In genomic region chr2:68471759-68472550, GRCm38 (mm10) we compare ENCODE assay signal across 8 mouse cellular contexts. TPM values are rescaled to one million over a fixed set of nuclear protein-coding genes. Genes with fewer than 3 reads are reported as not detected.
A peak's percentile ranks its signal among the peaks of the same experiment; 100 is the strongest.
DNase-seq lines count a peak whose midpoint lies in the region; ATAC-seq and TF ChIP-seq lines count a peak whose summit lies in the region.

Stk39 (minus strand) TSS chr2:68472268.

- ATAC-seq in heart, embryonic 12.5 days (ENCODE audit: insufficient number of reproducible peaks, low FRiP score), result peak; percentile 84
- ATAC-seq in kidney, embryonic 15.5 days (replicated peaks; ENCODE audit: low FRiP score), result peak; percentile 87
- peak; percentile 89 for ATAC-seq in stomach, postnatal 0 days (ENCODE audit: low FRiP score, low TSS enrichment)

- peak within 1 kb of the TSS; percentile 77 for H3ac ChIP-seq in C2C12 (ENCODE audit: control insufficient read depth, insufficient read length, low read depth)

- TF ChIP-seq EP300 in stomach, postnatal 0 days (optimal IDR thresholded peaks at IDR 0.05), result no peak

- under 1% methylated on average over 99 of the region's 99 CpGs for WGBS in bone marrow, adult 2 months
- WGBS in heart, embryonic 12.5 days, result under 1% methylated on average over 77 of the region's 99 CpGs
- WGBS in kidney, embryonic 15.5 days, result under 1% methylated on average over 52 of the region's 99 CpGs
- under 1% methylated on average over 84 of the region's 99 CpGs for WGBS in liver, adult 2 months
- under 1% methylated on average over 69 of the region's 99 CpGs for WGBS in stomach, postnatal 0 days

- no peak within 1 kb of the TSS; the same call in 1 of the 2 replicates for H3K27ac ChIP-seq in bone marrow, adult 2 months (ENCODE audit: control insufficient read depth, insufficient read depth, low read depth, low read length, poor library complexity)
- 0 out of 2 replicates have a peak within 1 kb of the TSS, but pooled peaks have one; percentile 8 for H3K27ac ChIP-seq in embryonic fibroblast, embryonic 13.5 days (ENCODE audit: insufficient read depth, low read length)
- H3K27ac ChIP-seq in heart, embryonic 12.5 days (ENCODE audit: poor library complexity, severe bottlenecking), result peak within 1 kb of the TSS; percentile 98
- H3K27ac ChIP-seq in kidney, embryonic 15.5 days, result peak within 1 kb of the TSS; percentile 96
- H3K27ac ChIP-seq in liver, adult 2 months (replicated peaks; ENCODE audit: insufficient read depth, low read depth, low read length), result peak within 1 kb of the TSS; percentile 58
- H3K27ac ChIP-seq in stomach, postnatal 0 days (replicated peaks), result peak within 1 kb of the TSS; percentile 93

- no peak for TF ChIP-seq POLR2A in bone marrow, adult 2 months (IDR thresholded peaks at IDR 0.05; ENCODE audit: borderline replicate concordance, control insufficient read depth, low read depth, low read length)
- TF ChIP-seq POLR2A in embryonic fibroblast, embryonic 13.5 days (IDR thresholded peaks at IDR 0.05; ENCODE audit: low read depth, low read length), result peak; percentile 54
- TF ChIP-seq POLR2A in liver, adult 2 months (IDR thresholded peaks at IDR 0.05; ENCODE audit: extremely low read depth, insufficient read depth, low read length), result no peak

- H3K79me2 ChIP-seq in C2C12 (ENCODE audit: control insufficient read depth, insufficient read depth), result no peaks in the 10 kb centered on the region
- no peaks in the 10 kb centered on the region for H3K79me2 ChIP-seq in liver, adult 2 months (ENCODE audit: control insufficient read depth, insufficient read depth, low read length)

- peak within 1 kb of the TSS; percentile 46 for H3K4me3 ChIP-seq in C2C12 (ENCODE audit: insufficient read depth, poor library complexity, severe bottlenecking)
- peak within 1 kb of the TSS; percentile 34 for H3K4me3 ChIP-seq in bone marrow, adult 2 months (replicated peaks; ENCODE audit: control insufficient read depth, low read depth, low read length)
- peak within 1 kb of the TSS; percentile 89 for H3K4me3 ChIP-seq in embryonic fibroblast, embryonic 13.5 days (ENCODE audit: insufficient read depth, low read length)
- peak within 1 kb of the TSS; percentile 98 for H3K4me3 ChIP-seq in heart, embryonic 12.5 days
- H3K4me3 ChIP-seq in kidney, embryonic 15.5 days (replicated peaks), result peak within 1 kb of the TSS; percentile 91
- H3K4me3 ChIP-seq in liver, adult 2 months (ENCODE audit: insufficient read depth, low read depth, low read length), result peak within 1 kb of the TSS; percentile 89
- peak within 1 kb of the TSS; percentile 89 for H3K4me3 ChIP-seq in stomach, postnatal 0 days (ENCODE audit: low read depth, low read length)

- peak within 1 kb of the TSS; percentile 74 for H3K4me2 ChIP-seq in heart, embryonic 12.5 days
- peak within 1 kb of the TSS; percentile 92 for H3K4me2 ChIP-seq in kidney, embryonic 15.5 days
- peak within 1 kb of the TSS; percentile 83 for H3K4me2 ChIP-seq in stomach, postnatal 0 days (replicated peaks; ENCODE audit: low read depth)

- no peaks in the 10 kb centered on the region for H3K4me1 ChIP-seq in bone marrow, adult 2 months (ENCODE audit: control insufficient read depth, insufficient read depth, low read length)
- peaks cover 4% of the 10 kb centered on the region; the same call in 1 of the 2 replicates for H3K4me1 ChIP-seq in embryonic fibroblast, embryonic 13.5 days (ENCODE audit: control insufficient read depth, insufficient read depth, low read length)
- H3K4me1 ChIP-seq in heart, embryonic 12.5 days (replicated peaks), result peaks cover 27% of the 10 kb centered on the region
- peaks cover 36% of the 10 kb centered on the region for H3K4me1 ChIP-seq in kidney, embryonic 15.5 days
- peaks cover 2% of the 10 kb centered on the region; the same call in 1 of the 2 replicates for H3K4me1 ChIP-seq in liver, adult 2 months (ENCODE audit: control insufficient read depth, insufficient read depth, low read length)
- no peaks in the 10 kb centered on the region for H3K4me1 ChIP-seq in stomach, postnatal 0 days (replicated peaks; ENCODE audit: control insufficient read depth, insufficient read depth)

- H3K36me3 ChIP-seq in C2C12 (ENCODE audit: control insufficient read depth, insufficient read depth), result no peaks in the 10 kb centered on the region
- H3K36me3 ChIP-seq in heart, embryonic 12.5 days, result no peaks in the 10 kb centered on the region
- no peaks in the 10 kb centered on the region for H3K36me3 ChIP-seq in kidney, embryonic 15.5 days
- no peaks in the 10 kb centered on the region for H3K36me3 ChIP-seq in liver, adult 2 months (ENCODE audit: control insufficient read depth, insufficient read depth, low read length)
- no peaks in the 10 kb centered on the region for H3K36me3 ChIP-seq in stomach, postnatal 0 days (ENCODE audit: control insufficient read depth, insufficient read depth, low read length)

- TF ChIP-seq CTCF in C2C12 (IDR thresholded peaks at IDR 0.05; ENCODE audit: control insufficient read depth, insufficient read depth, insufficient read length), result no peak
- no peak for TF ChIP-seq CTCF in bone marrow, adult 2 months (IDR thresholded peaks at IDR 0.05; ENCODE audit: control insufficient read depth, insufficient read depth, low read length)
- TF ChIP-seq CTCF in embryonic fibroblast, embryonic 13.5 days (IDR thresholded peaks at IDR 0.05; ENCODE audit: borderline replicate concordance, insufficient read depth, low read length), result no peak
- TF ChIP-seq CTCF in liver, adult 2 months (IDR thresholded peaks at IDR 0.05; ENCODE audit: low read depth, low read length), result no peak
- no peak for TF ChIP-seq CTCF in stomach, postnatal 0 days (IDR thresholded peaks at IDR 0.05; ENCODE audit: low read depth)

- DNase-seq in liver, adult 2 months (ENCODE audit: extremely low read depth, low read depth, low spot score), result peak; percentile 66
- DNase-seq in naive thymus-derived CD4-positive, alpha-beta T cell, adult 2 months (ENCODE audit: low read depth), result peak; percentile 72
- DNase-seq in stomach, postnatal 0 days (ENCODE audit: low spot score), result peak; percentile 86

- H3K27me3 ChIP-seq in C2C12 (ENCODE audit: control insufficient read depth, insufficient read depth, insufficient read length), result peaks cover 3% of the 10 kb centered on the region
- no peaks in the 10 kb centered on the region for H3K27me3 ChIP-seq in heart, embryonic 12.5 days (replicated peaks)
- H3K27me3 ChIP-seq in kidney, embryonic 15.5 days, result 0 out of 2 replicates have a peak, but pooled peaks cover 3% of the 10 kb centered on the region
- no peaks in the 10 kb centered on the region for H3K27me3 ChIP-seq in liver, adult 2 months (ENCODE audit: control insufficient read depth, insufficient read depth, low read length)
- no peaks in the 10 kb centered on the region for H3K27me3 ChIP-seq in stomach, postnatal 0 days (ENCODE audit: control insufficient read depth, insufficient read depth, low read length)

- H3K79me3 ChIP-seq in C2C12 (ENCODE audit: low read depth), result peaks cover 1% of the 10 kb centered on the region

- peak within 1 kb of the TSS; percentile 99 for H3K9ac ChIP-seq in heart, embryonic 12.5 days
- peak within 1 kb of the TSS; percentile 93 for H3K9ac ChIP-seq in kidney, embryonic 15.5 days
- peak within 1 kb of the TSS; percentile 80 for H3K9ac ChIP-seq in liver, adult 2 months (ENCODE audit: low read depth, low read length)
- H3K9ac ChIP-seq in stomach, postnatal 0 days (ENCODE audit: low read length), result peak within 1 kb of the TSS; percentile 86

- no peaks in the 10 kb centered on the region for H3K9me3 ChIP-seq in heart, embryonic 12.5 days (replicated peaks)
- no peaks in the 10 kb centered on the region for H3K9me3 ChIP-seq in kidney, embryonic 15.5 days (replicated peaks)
- H3K9me3 ChIP-seq in stomach, postnatal 0 days (ENCODE audit: control insufficient read depth, low read length), result no peaks in the 10 kb centered on the region

TF ChIP-seq in C2C12, 6 proteins besides CTCF, POLR2A, EP300 and RAD21:
- no peak for TF ChIP-seq CEBPB (IDR thresholded peaks at IDR 0.05; ENCODE audit: low read depth)
- TF ChIP-seq MYOG (IDR thresholded peaks at IDR 0.05; ENCODE audit: control insufficient read depth, extremely low read depth, insufficient read length), result no peak
- TF ChIP-seq MAX (IDR thresholded peaks at IDR 0.05), result no peak
- no peak for TF ChIP-seq MYOD1 (IDR thresholded peaks at IDR 0.05; ENCODE audit: control insufficient read depth, insufficient read length, low read depth)
- TF ChIP-seq FOSL1 (IDR thresholded peaks at IDR 0.05; ENCODE audit: insufficient read depth, low read length, poor library complexity, severe bottlenecking), result no peak
- TF ChIP-seq USF1 (IDR thresholded peaks at IDR 0.05; ENCODE audit: low read depth), result no peak

RNA-seq across cellular contexts. Expression of gene Stk39, which starts in this region (rescaled TPM):
- 11.3 TPM for polyA plus RNA-seq in C2C12 (2012; fragmentation: generic; extraction: Trizol)
- 1.8 and 2.1 TPM in 2 replicates for polyA plus RNA-seq in bone marrow, adult 2 months (2011; ENCODE audit: insufficient read depth, insufficient read length, low replicate concordance, missing spikeins)
- 26.3 and 26.4 TPM in 2 replicates for polyA plus RNA-seq in embryonic fibroblast, embryonic 13.5 days (2011; ENCODE audit: insufficient read length, low read depth, missing spikeins)
- 75.5 and 77.2 TPM in 2 replicates for polyA plus RNA-seq in heart, embryonic 12.5 days (2016; fragmentation: Nextera tagmentation; extraction: Ambion mirVana)
- polyA plus RNA-seq in kidney, embryonic 15.5 days (2015; fragmentation: Nextera tagmentation; extraction: Ambion mirVana), result 19.9 and 20.0 TPM in 2 replicates
- total RNA-seq in liver, adult 2 months (2014; rRNA removed), result 1.7 and 1.9 TPM in 2 replicates
- polyA plus RNA-seq in liver, adult 2 months (2012; rRNA removed), result 0.54 and 0.66 TPM in 2 replicates
- polyA plus RNA-seq in stomach, postnatal 0 days (2015; fragmentation: Nextera tagmentation; extraction: Ambion mirVana), result 20.9 and 23.6 TPM in 2 replicates

Comparison
In these comparisons a context has a peak if more than half of its experiments do, and no peak if none do; other contexts are left out.
1. H3K4me3 ChIP-seq: peak in every context shown above with its lines; median percentile 98 in heart, embryonic 12.5 days; 91 in kidney, embryonic 15.5 days; 89 in embryonic fibroblast, embryonic 13.5 days; 89 in liver, adult 2 months; 89 in stomach, postnatal 0 days; 46 in C2C12; 34 in bone marrow, adult 2 months.